16 mouse cellular contexts compared by ENCODE assay signal in genomic region chr11:51768296-51768695, GRCm38 (mm10). TPM values are rescaled to one million over a fixed set of nuclear protein-coding genes. Genes with fewer than 3 reads are reported as not detected.
DNase-seq lines count a peak whose midpoint lies in the region; ATAC-seq and TF ChIP-seq lines count a peak whose summit lies in the region.
"Had no signal": no experiment of that assay in that cellular context is flagged by ENCODE, and none has a peak within 500 bp of the region (broad histone marks: within the 10 kb centered on the region; RNA-seq: fewer than 3 reads in every experiment).

No protein-coding gene starts in this region.

- TF ChIP-seq CTCF in liver, postnatal 0 days (IDR thresholded peaks at IDR 0.05; ENCODE audit: low read depth) = no peak

- peaks cover 15% of the 10 kb centered on the region for H3K4me1 ChIP-seq in kidney, embryonic 14.5 days (ENCODE audit: control insufficient read depth, insufficient read depth, low read length)
- peaks cover 10% of the 10 kb centered on the region; the same call in 1 of the 2 replicates for H3K4me1 ChIP-seq in intestine, embryonic 15.5 days (replicated peaks)
- peaks cover 13% of the 10 kb centered on the region for H3K4me1 ChIP-seq in liver, postnatal 0 days (ENCODE audit: insufficient read depth)

- no peaks in the 10 kb centered on the region for H3K36me3 ChIP-seq in kidney, embryonic 14.5 days (ENCODE audit: control insufficient read depth, insufficient read depth, low read length)
- no peaks in the 10 kb centered on the region for H3K36me3 ChIP-seq in intestine, embryonic 15.5 days
- H3K36me3 ChIP-seq in liver, postnatal 0 days (replicated peaks; ENCODE audit: insufficient read depth, low read length) = no peaks in the 10 kb centered on the region

- H3K4me2 ChIP-seq in kidney, embryonic 14.5 days (replicated peaks; ENCODE audit: low read depth, low read length) = no peak overlapping the region
- H3K4me2 ChIP-seq in intestine, embryonic 15.5 days (replicated peaks) = peak overlapping the region; percentile 27; the same call in 1 of the 2 replicates
- H3K4me2 ChIP-seq in liver, postnatal 0 days (ENCODE audit: low read depth, low read length) = peak overlapping the region; percentile 50
- H3K4me2 ChIP-seq: forebrain, embryonic 13.5 days; midbrain, embryonic 11.5 days had no signal

- H3K4me3 ChIP-seq in kidney, embryonic 14.5 days (ENCODE audit: low read length) = no peak overlapping the region
- no peak overlapping the region for H3K4me3 ChIP-seq in intestine, embryonic 15.5 days (replicated peaks)
- no peak overlapping the region for H3K4me3 ChIP-seq in liver, postnatal 0 days (ENCODE audit: low read depth, low read length)
- H3K4me3 ChIP-seq: forebrain, embryonic 13.5 days had no signal

- H3K9ac ChIP-seq in kidney, embryonic 14.5 days (ENCODE audit: low read depth, low read length) = no peak overlapping the region
- no peak overlapping the region for H3K9ac ChIP-seq in intestine, embryonic 15.5 days
- peak overlapping the region; percentile 53 for H3K9ac ChIP-seq in liver, postnatal 0 days (replicated peaks)
- H3K9ac ChIP-seq: forebrain, embryonic 13.5 days had no signal

- no peak overlapping the region for H3K27ac ChIP-seq in kidney, embryonic 14.5 days (ENCODE audit: low read depth, low read length)
- H3K27ac ChIP-seq in intestine, embryonic 15.5 days = peak overlapping the region; percentile 82
- H3K27ac ChIP-seq in liver, postnatal 0 days (ENCODE audit: low read depth) = peak overlapping the region; percentile 95
- H3K27ac ChIP-seq: forebrain, embryonic 13.5 days had no signal

- TF ChIP-seq EP300 in liver, postnatal 0 days (IDR thresholded peaks at IDR 0.05; ENCODE audit: low read depth) = 0 out of 2 replicates have a peak, but pooled peaks have one; percentile 14

- WGBS in kidney, embryonic 14.5 days = 66% methylated on average over 5 of the region's 5 CpGs
- WGBS in intestine, embryonic 15.5 days = 47% methylated on average over 5 of the region's 5 CpGs
- whole genome bisulfite sequencing in liver, postnatal 0 days (ENCODE audit: insufficient replicate concordance) = 57% methylated on average over 5 of the region's 5 CpGs

- peak; percentile 27 for DNase-seq in adrenal gland, adult 2 months
- no peak for DNase-seq in adrenal gland, postnatal 4 days (ENCODE audit: low spot score in 2 of 2)
- DNase-seq in kidney, adult 9 months = peak; percentile 30
- peak; percentile 34 for DNase-seq in liver, postnatal 0 days
- DNase-seq in frontal cortex, postnatal 25 days (ENCODE audit: low spot score in 2 of 2) = no peak
- DNase-seq in cerebellum, adult 18-20 months = no peak
- DNase-seq: adrenal gland, postnatal 14 days; cerebellum, adult 9-11 months; heart, adult 18-20 months; heart, postnatal 36 days; right cerebral cortex, adult 18-20 months had no signal

- no peaks in the 10 kb centered on the region for H3K27me3 ChIP-seq in kidney, embryonic 14.5 days (ENCODE audit: control insufficient read depth, insufficient read depth, low read length)
- H3K27me3 ChIP-seq in intestine, embryonic 15.5 days (replicated peaks) = no peaks in the 10 kb centered on the region
- no peaks in the 10 kb centered on the region for H3K27me3 ChIP-seq in liver, postnatal 0 days (ENCODE audit: insufficient read depth, low read length)
- H3K27me3 ChIP-seq: forebrain, embryonic 13.5 days had no signal

- no peak for ATAC-seq in kidney, embryonic 14.5 days (ENCODE audit: low FRiP score, low TSS enrichment)
- ATAC-seq in intestine, embryonic 15.5 days = peak; percentile 81
- peak; percentile 86 for ATAC-seq in liver, postnatal 0 days
- ATAC-seq: forebrain, embryonic 13.5 days; hindbrain, embryonic 16.5 days had no signal

- no peaks in the 10 kb centered on the region for H3K9me3 ChIP-seq in kidney, embryonic 14.5 days (ENCODE audit: control insufficient read depth, low read length)
- H3K9me3 ChIP-seq in intestine, embryonic 15.5 days = no peaks in the 10 kb centered on the region
- no peaks in the 10 kb centered on the region for H3K9me3 ChIP-seq in liver, postnatal 0 days (ENCODE audit: low read length)
- H3K9me3 ChIP-seq: forebrain, embryonic 13.5 days had no signal

RNA-seq across cellular contexts. Expression of gene Sar1b, which starts 4.8 kb away (rescaled TPM):
- total RNA-seq in adrenal gland, adult 2 months (2021) = 100 to 1,000 TPM in 1 of 2 experiments, 10 to 100 TPM in 1; 97.8 to 121 TPM
- polyA plus RNA-seq in adrenal gland, adult 2 months (2012; rRNA removed) = 5.7 and 6.6 TPM in 2 replicates
- 10 to 100 TPM; 68.7 to 79.2 TPM for total RNA-seq in adrenal gland, postnatal 4 days (2021)
- 116 and 133 TPM in 2 replicates for polyA plus RNA-seq in kidney, embryonic 14.5 days (2014; fragmentation: Nextera tagmentation; extraction: Ambion mirVana)
- polyA plus RNA-seq in intestine, embryonic 15.5 days (2015; fragmentation: Nextera tagmentation; extraction: Ambion mirVana) = 168 and 171 TPM in 2 replicates
- polyA plus RNA-seq in liver, postnatal 0 days (2015; fragmentation: Nextera tagmentation; extraction: Ambion mirVana) = 204 TPM in 2 replicates

RNA-seq across cellular contexts. Expression of gene Sec24a, which starts 4.9 kb away (rescaled TPM):
- 10 to 100 TPM; 25.2 to 56.7 TPM for total RNA-seq in adrenal gland, adult 2 months (2021)
- 21.7 and 26.6 TPM in 2 replicates for polyA plus RNA-seq in adrenal gland, adult 2 months (2012; rRNA removed)
- total RNA-seq in adrenal gland, postnatal 4 days (2021) = 10 to 100 TPM; 31.8 to 33.1 TPM
- 12.4 and 18.3 TPM in 2 replicates for polyA plus RNA-seq in kidney, embryonic 14.5 days (2014; fragmentation: Nextera tagmentation; extraction: Ambion mirVana)
- 20.1 and 20.8 TPM in 2 replicates for polyA plus RNA-seq in intestine, embryonic 15.5 days (2015; fragmentation: Nextera tagmentation; extraction: Ambion mirVana)
- polyA plus RNA-seq in liver, postnatal 0 days (2015; fragmentation: Nextera tagmentation; extraction: Ambion mirVana) = 14.1 and 15.0 TPM in 2 replicates

Comparison
In these comparisons a context has a peak if more than half of its experiments do, and no peak if none do; other contexts are left out.
1. DNase-seq: peak in adrenal gland, adult 2 months (single experiment), kidney, adult 9 months (single experiment) and liver, postnatal 0 days (single experiment); none in adrenal gland, postnatal 4 days (0 of 2), frontal cortex, postnatal 25 days (0 of 2) and cerebellum, adult 18-20 months (0 of 2).
2. RNA of gene Sar1b, which starts 4.8 kb away (polyA plus RNA-seq): 204 TPM in liver, postnatal 0 days, 168 to 171 TPM in intestine, embryonic 15.5 days and 116 to 133 TPM in kidney, embryonic 14.5 days; 5.7 to 6.6 TPM in adrenal gland, adult 2 months; every median in the first group is over 10 times any median in the second.